Mouse (Mus musculus): ENCODE data around the gene Rapgef4.

- TF ChIP-seq CTCF (IDR thresholded peaks at IDR 0.05; ENCODE audit: insufficient read depth, low read length) (no peak), POLR2A (IDR thresholded peaks at IDR 0.05; ENCODE audit: borderline replicate concordance, extremely low read depth, low read depth, low read length) (no peak)
Measured at GRCm38 (mm10) chr2:72132222-72132621, 151.2 kb downstream of the Rapgef4 start.
